Mouse (Mus musculus): ENCODE measurements around the gene Vmn1r7. TPM values are rescaled to one million over a fixed set of nuclear protein-coding genes. Genes with fewer than 3 reads are reported as not detected.
"Not testable (repeated sequence)": the region's sequence is repeated elsewhere in the genome, so short reads cannot be mapped to it uniquely, and the experiment has no call there.

Gene Vmn1r7
- polyA plus RNA-seq (2016; fragmentation: Nextera tagmentation; extraction: Ambion mirVana), result not detected in 2 replicates

- not testable (repeated sequence) for H3K36me3 ChIP-seq; H3K27me3 ChIP-seq (replicated peaks); H3K9ac ChIP-seq; H3K9me3 ChIP-seq; ATAC-seq (ENCODE audit: low FRiP score, low read depth); H3K27ac ChIP-seq; H3K4me3 ChIP-seq; H3K4me2 ChIP-seq (replicated peaks); H3K4me1 ChIP-seq
- WGBS, result 88% methylated on average over 2 of the region's 2 CpGs
Observed at GRCm38 (mm10) chr6:57025224-57025623, at the start of gene Vmn1r7. Vmn1r7 (minus strand) TSS chr6:57025324.

- no peaks in the 10 kb centered on the region for H3K9me3 ChIP-seq
- no peaks in the 10 kb centered on the region for H3K36me3 ChIP-seq
- H3K27ac ChIP-seq, result no peak within 1 kb of the TSS
- no peak within 1 kb of the TSS for H3K4me3 ChIP-seq
- 91% methylated on average over 2 of the region's 2 CpGs for WGBS
- H3K9ac ChIP-seq, result no peak within 1 kb of the TSS
- no peaks in the 10 kb centered on the region for H3K27me3 ChIP-seq (replicated peaks)
- H3K4me1 ChIP-seq, result no peaks in the 10 kb centered on the region
- no peak within 1 kb of the TSS for H3K4me2 ChIP-seq (replicated peaks)
- ATAC-seq (ENCODE audit: low FRiP score, low read depth), result no peak
Observed at GRCm38 (mm10) chr6:57066487-57066886, 41.4 kb upstream of the Vmn1r7 start, which contains the start of gene Vmn1r9. Vmn1r9 (plus strand) TSS chr6:57066787.

GRCm38 (mm10) chr6:57063730-57064129 is 38.6 kb upstream of the Vmn1r7 start:
- H3K36me3 ChIP-seq, result no peaks in the 10 kb centered on the region
- no peak overlapping the region for H3K9ac ChIP-seq
- no peaks in the 10 kb centered on the region for H3K9me3 ChIP-seq
- no peak overlapping the region for H3K4me2 ChIP-seq (replicated peaks)
- H3K4me1 ChIP-seq, result no peaks in the 10 kb centered on the region
- H3K4me3 ChIP-seq, result no peak overlapping the region
- ATAC-seq (ENCODE audit: low FRiP score, low read depth), result no peak
- no peaks in the 10 kb centered on the region for H3K27me3 ChIP-seq (replicated peaks)
- H3K27ac ChIP-seq, result no peak overlapping the region

- H3K4me1 ChIP-seq, result no peaks in the 10 kb centered on the region
- no peak overlapping the region for H3K4me3 ChIP-seq
- no peak overlapping the region for H3K4me2 ChIP-seq (replicated peaks)
- H3K9me3 ChIP-seq, result no peaks in the 10 kb centered on the region
- H3K27ac ChIP-seq, result no peak overlapping the region
- no peaks in the 10 kb centered on the region for H3K36me3 ChIP-seq
- ATAC-seq (ENCODE audit: low FRiP score, low read depth), result no peak
- no peak overlapping the region for H3K9ac ChIP-seq
- WGBS, result 88% methylated on average over 2 of the region's 2 CpGs
- H3K27me3 ChIP-seq (replicated peaks), result no peaks in the 10 kb centered on the region
Observed at GRCm38 (mm10) chr6:57034674-57035073, 9.6 kb upstream of the Vmn1r7 start.

DNA sequence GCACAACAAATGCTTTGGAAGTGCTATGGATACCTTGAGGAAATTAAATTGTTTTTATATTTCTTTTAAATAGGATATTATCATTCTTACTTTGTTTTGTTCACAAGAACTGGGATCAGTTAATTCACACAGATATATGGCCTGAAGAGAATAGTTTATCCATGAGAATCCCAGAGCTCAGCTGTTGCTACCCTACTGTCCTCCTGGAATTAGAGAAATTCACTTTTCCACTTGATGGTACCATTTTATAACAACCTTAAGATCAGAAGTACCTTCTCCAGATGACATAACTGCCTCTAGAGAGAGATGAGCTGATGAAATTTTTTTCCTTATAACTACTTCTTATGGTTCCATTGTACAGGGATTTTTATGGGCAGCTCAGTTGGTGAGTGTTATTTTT is 6.9 kb upstream of the Vmn1r7 start, which contains the start of gene Vmn1r8:
Vmn1r8 (plus strand) TSS at position 301 of the 400 bp plus-strand sequence.
- Histone ChIP-seq H3K9me3 (no peaks in the 10 kb centered on the region), H3K4me3 (no peak within 1 kb of the TSS), H3K4me1 (no peaks in the 10 kb centered on the region), H3K9ac (no peak within 1 kb of the TSS), H3K4me2 (replicated peaks) (no peak within 1 kb of the TSS), H3K36me3 (no peaks in the 10 kb centered on the region), H3K27me3 (replicated peaks) (no peaks in the 10 kb centered on the region), H3K27ac (no peak within 1 kb of the TSS)
- no peak for ATAC-seq (ENCODE audit: low FRiP score, low read depth)

GRCm38 (mm10) chr6:56996943-56997342 is 28.2 kb downstream of the Vmn1r7 start, which contains the start of gene Vmn1r6:
Vmn1r6 (plus strand) TSS chr6:56997243.
- no peaks in the 10 kb centered on the region for H3K4me1 ChIP-seq
- no peak within 1 kb of the TSS for H3K4me2 ChIP-seq (replicated peaks)
- H3K27me3 ChIP-seq (replicated peaks), result no peaks in the 10 kb centered on the region
- no peak within 1 kb of the TSS for H3K9ac ChIP-seq
- 85% methylated on average over 2 of the region's 2 CpGs for WGBS
- no peak within 1 kb of the TSS for H3K4me3 ChIP-seq
- ATAC-seq (ENCODE audit: low FRiP score, low read depth), result no peak
- no peak within 1 kb of the TSS for H3K27ac ChIP-seq
- H3K36me3 ChIP-seq, result no peaks in the 10 kb centered on the region
- no peaks in the 10 kb centered on the region for H3K9me3 ChIP-seq

Other genes with a start within 250 kb of the Vmn1r7 start
- 41.5 and 46.5 TPM in 2 replicates for gene Kbtbd2, start 227.5 kb downstream of the Vmn1r7 start, polyA plus RNA-seq (2016; fragmentation: Nextera tagmentation; extraction: Ambion mirVana)
- gene Fkbp9, start 193.3 kb downstream of the Vmn1r7 start, polyA plus RNA-seq (2016; fragmentation: Nextera tagmentation; extraction: Ambion mirVana), result 52.8 and 55.2 TPM in 2 replicates
- 102 and 106 TPM in 2 replicates for gene Nt5c3, start 101.4 kb downstream of the Vmn1r7 start, polyA plus RNA-seq (2016; fragmentation: Nextera tagmentation; extraction: Ambion mirVana)
- 0.41 and 0.46 TPM in 2 replicates for gene Vmn1r4, start 101.3 kb downstream of the Vmn1r7 start, polyA plus RNA-seq (2016; fragmentation: Nextera tagmentation; extraction: Ambion mirVana)
- not detected in 2 replicates for gene Vmn1r5, start 55.1 kb downstream of the Vmn1r7 start, polyA plus RNA-seq (2016; fragmentation: Nextera tagmentation; extraction: Ambion mirVana)
- not detected in 2 replicates for gene Vmn1r6, start 28.1 kb downstream of the Vmn1r7 start, polyA plus RNA-seq (2016; fragmentation: Nextera tagmentation; extraction: Ambion mirVana)
- not detected in 2 replicates for gene Vmn1r8, start 7.0 kb upstream of the Vmn1r7 start, polyA plus RNA-seq (2016; fragmentation: Nextera tagmentation; extraction: Ambion mirVana)
- not detected in 2 replicates for gene Vmn1r9, start 41.5 kb upstream of the Vmn1r7 start, polyA plus RNA-seq (2016; fragmentation: Nextera tagmentation; extraction: Ambion mirVana)
- gene Vmn1r10, start 84.1 kb upstream of the Vmn1r7 start, polyA plus RNA-seq (2016; fragmentation: Nextera tagmentation; extraction: Ambion mirVana), result not detected in 2 replicates
- gene Vmn1r11, start 108.1 kb upstream of the Vmn1r7 start, polyA plus RNA-seq (2016; fragmentation: Nextera tagmentation; extraction: Ambion mirVana), result not detected in 2 replicates
- not detected in 2 replicates for gene Vmn1r12, start 131.6 kb upstream of the Vmn1r7 start, polyA plus RNA-seq (2016; fragmentation: Nextera tagmentation; extraction: Ambion mirVana)
- gene Vmn1r13, start 178.0 kb upstream of the Vmn1r7 start, polyA plus RNA-seq (2016; fragmentation: Nextera tagmentation; extraction: Ambion mirVana), result not detected in 2 replicates
- gene Vmn1r14, start 206.4 kb upstream of the Vmn1r7 start, polyA plus RNA-seq (2016; fragmentation: Nextera tagmentation; extraction: Ambion mirVana), result not detected in 2 replicates
- not detected in 2 replicates for gene Vmn1r15, start 232.6 kb upstream of the Vmn1r7 start, polyA plus RNA-seq (2016; fragmentation: Nextera tagmentation; extraction: Ambion mirVana)